Mouse (Mus musculus): ENCODE results near the gene Gja6. TPM values are rescaled to one million over a fixed set of nuclear protein-coding genes. Genes with fewer than 3 reads are reported as not detected.

Gja6 gene
- polyA plus RNA-seq, 1 experiment from 2014 or later: not detected

DNA sequence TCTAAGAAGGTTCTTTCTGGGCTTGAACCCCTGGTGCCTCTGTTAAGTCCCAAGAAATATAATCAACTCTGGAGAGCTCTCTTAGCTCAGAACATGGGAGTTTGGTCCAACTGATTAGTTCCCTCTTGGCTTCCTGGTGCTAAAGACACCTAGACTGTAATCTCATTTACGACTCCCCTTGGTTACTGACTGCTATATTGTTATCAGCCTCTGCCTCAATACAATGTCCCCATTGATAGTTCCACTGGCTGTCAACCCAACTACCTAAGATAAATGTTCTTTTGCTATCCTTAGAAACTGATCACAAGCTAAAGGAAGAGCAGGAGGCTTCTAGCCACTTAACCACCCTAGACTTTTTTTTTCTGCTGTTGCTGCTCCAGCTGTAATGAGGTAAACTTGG, 14.8 kb downstream of the Gja6 start:
- peaks cover 18% of the 10 kb centered on the region for H3K27me3 ChIP-seq

DNA sequence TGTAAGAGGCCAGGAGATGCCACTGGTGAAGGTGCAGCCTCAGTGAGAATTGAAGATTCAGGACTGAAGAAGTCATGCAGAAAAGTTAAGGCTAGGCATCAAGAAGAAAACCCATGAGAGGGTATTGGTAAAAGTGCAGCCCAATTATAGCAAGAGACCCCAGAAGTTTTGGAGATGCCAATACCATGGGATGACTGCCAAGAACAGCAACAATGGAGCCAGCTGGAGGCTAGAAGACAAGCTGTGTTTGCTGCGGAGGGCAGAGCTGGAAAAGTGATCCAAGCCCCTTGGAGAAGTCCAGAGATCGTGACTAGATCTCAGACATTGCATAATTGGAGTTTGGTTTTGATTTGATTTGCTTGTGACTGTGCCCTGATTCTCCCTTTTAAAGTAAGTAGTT, 20.6 kb downstream of the Gja6 start:
- no peak for ATAC-seq (ENCODE audit: insufficient number of reproducible peaks, insufficient read depth, low FRiP score, low TSS enrichment, low read depth)
- Histone ChIP-seq H3K27me3 (peaks cover 33% of the 10 kb centered on the region), H3K9me3 (no peaks in the 10 kb centered on the region), H3K4me3 (replicated peaks) (no peak overlapping the region), H3K4me2 (no peak overlapping the region), H3K4me1 (replicated peaks) (no peaks in the 10 kb centered on the region), H3K36me3 (no peaks in the 10 kb centered on the region), H3K27ac (no peak overlapping the region), H3K9ac (replicated peaks) (no peak overlapping the region)
- 77% methylated on average over 2 of the region's 2 CpGs for WGBS

More for the DNA sequence above, 14.8 kb downstream of the Gja6 start:
- H3K4me1 ChIP-seq (replicated peaks): no peaks in the 10 kb centered on the region
- H3K4me2 ChIP-seq: no peak overlapping the region
- no peak for ATAC-seq (ENCODE audit: insufficient number of reproducible peaks, insufficient read depth, low FRiP score, low TSS enrichment, low read depth)
- H3K36me3 ChIP-seq: no peaks in the 10 kb centered on the region
- H3K27ac ChIP-seq: no peak overlapping the region
- no peak overlapping the region for H3K9ac ChIP-seq (replicated peaks)
- WGBS: 70% methylated on average over 1 of the region's 1 CpGs
- no peaks in the 10 kb centered on the region for H3K9me3 ChIP-seq
- H3K4me3 ChIP-seq (replicated peaks): no peak overlapping the region

DNA sequence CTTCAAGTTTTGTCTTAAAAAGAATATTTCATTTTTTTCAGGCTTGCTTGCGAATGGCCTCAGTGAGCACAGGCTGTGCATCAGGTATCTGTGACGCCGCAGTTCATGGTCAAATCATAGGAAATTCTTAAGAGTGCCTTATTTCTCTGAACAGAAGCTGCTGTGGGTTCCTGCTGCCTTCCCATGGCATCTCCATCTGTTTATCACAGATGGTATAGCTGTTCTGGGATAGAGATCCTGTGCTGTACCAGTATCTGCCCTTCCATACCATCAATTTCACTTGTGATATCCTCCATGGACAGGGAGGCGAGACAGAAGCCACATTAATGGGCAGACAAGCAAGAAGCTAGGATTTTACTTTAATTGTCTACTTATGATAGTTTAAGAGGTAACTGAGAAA, 40.3 kb downstream of the Gja6 start:
- H3K9ac ChIP-seq (replicated peaks): no peak overlapping the region
- H3K4me2 ChIP-seq: no peak overlapping the region
- H3K36me3 ChIP-seq: no peaks in the 10 kb centered on the region
- peaks cover 23% of the 10 kb centered on the region for H3K27me3 ChIP-seq
- H3K9me3 ChIP-seq: no peaks in the 10 kb centered on the region
- no peak overlapping the region for H3K27ac ChIP-seq
- ATAC-seq (ENCODE audit: insufficient number of reproducible peaks, insufficient read depth, low FRiP score, low TSS enrichment, low read depth): no peak
- no peak overlapping the region for H3K4me3 ChIP-seq (replicated peaks)
- 93% methylated on average over 4 of the region's 4 CpGs for WGBS
- H3K4me1 ChIP-seq (replicated peaks): no peaks in the 10 kb centered on the region

DNA sequence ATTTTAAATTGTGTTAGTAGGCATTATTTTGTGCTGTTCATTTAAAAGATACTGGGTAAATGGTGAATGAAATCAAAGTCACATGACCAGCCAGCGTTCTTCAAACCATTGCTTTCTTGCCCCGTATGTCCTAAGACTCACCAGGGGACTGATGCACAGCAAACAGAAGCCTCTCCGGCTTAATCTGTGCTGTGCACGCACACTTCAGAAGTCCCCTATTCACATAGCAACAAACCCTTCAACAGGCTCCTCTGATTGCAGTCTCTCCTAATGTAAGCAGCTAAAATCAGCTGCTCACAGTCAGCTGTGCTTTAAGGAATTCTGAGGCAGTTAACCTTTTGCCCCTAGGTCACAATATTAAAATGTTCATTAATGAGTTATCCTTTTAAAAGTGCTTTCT, 41.8 kb downstream of the Gja6 start:
- Histone ChIP-seq H3K4me3 (replicated peaks) (no peak overlapping the region), H3K4me1 (replicated peaks) (no peaks in the 10 kb centered on the region), H3K36me3 (no peaks in the 10 kb centered on the region), H3K9me3 (no peaks in the 10 kb centered on the region), H3K27ac (no peak overlapping the region), H3K4me2 (no peak overlapping the region), H3K27me3 (peaks cover 22% of the 10 kb centered on the region), H3K9ac (replicated peaks) (no peak overlapping the region)
- ATAC-seq (ENCODE audit: insufficient number of reproducible peaks, insufficient read depth, low FRiP score, low TSS enrichment, low read depth): no peak
- 86% methylated on average over 4 of the region's 4 CpGs for WGBS

DNA sequence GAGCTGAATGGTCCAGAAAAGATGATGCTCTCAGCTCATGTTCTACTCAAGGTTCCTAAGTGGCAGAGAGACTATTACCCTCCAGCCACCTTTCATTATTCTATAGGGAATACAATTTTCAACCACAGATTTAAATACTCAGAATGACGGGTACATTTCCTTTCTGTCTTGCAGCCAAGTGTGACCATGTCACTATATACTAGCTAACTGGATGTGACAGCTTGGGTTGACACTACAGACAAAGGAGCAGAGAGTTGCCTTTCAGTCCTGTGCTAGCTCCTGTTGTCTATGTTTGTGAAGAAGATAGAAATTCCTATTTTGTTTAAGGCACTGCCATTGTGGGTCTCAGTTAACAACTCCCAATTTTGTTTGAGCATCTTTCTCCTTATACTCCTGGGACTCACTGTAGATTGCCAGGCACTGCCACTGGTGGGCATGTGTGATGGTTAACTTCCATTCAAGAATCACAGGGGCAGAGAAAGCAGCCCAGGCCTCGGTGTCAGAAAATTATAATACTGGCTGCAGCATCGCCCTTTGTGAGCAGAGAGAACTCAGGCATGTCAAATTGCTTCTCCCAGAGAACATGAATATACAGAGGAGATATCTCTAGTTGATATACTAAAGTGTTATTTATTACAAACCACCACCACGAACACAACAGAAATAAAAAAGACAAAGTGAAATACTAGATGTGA, 43.0 kb downstream of the Gja6 start:
- ATAC-seq (ENCODE audit: insufficient number of reproducible peaks, insufficient read depth, low FRiP score, low TSS enrichment, low read depth): no peak
- Histone ChIP-seq H3K4me3 (replicated peaks) (no peak overlapping the region), H3K4me1 (replicated peaks) (no peaks in the 10 kb centered on the region), H3K36me3 (no peaks in the 10 kb centered on the region), H3K27ac (no peak overlapping the region), H3K4me2 (no peak overlapping the region), H3K27me3 (peaks cover 17% of the 10 kb centered on the region), H3K9me3 (no peaks in the 10 kb centered on the region), H3K9ac (replicated peaks) (no peak overlapping the region)
- whole genome bisulfite sequencing: 85% methylated on average over 4 of the region's 4 CpGs

Other genes with a start within 250 kb of the Gja6 start
- gene Ppef1, start 171.3 kb downstream of the Gja6 start, polyA plus RNA-seq (2016; fragmentation: Nextera tagmentation; extraction: Ambion mirVana): 0.40 and 0.88 TPM in 2 replicates
- not detected in 2 replicates for gene Rs1, start 139.0 kb downstream of the Gja6 start, polyA plus RNA-seq (2016; fragmentation: Nextera tagmentation; extraction: Ambion mirVana)
- 1.4 and 1.7 TPM in 2 replicates for gene Cdkl5, start 87.7 kb upstream of the Gja6 start, polyA plus RNA-seq (2016; fragmentation: Nextera tagmentation; extraction: Ambion mirVana)
- 4.4 and 6.1 TPM in 2 replicates for gene Scml2, start 210.1 kb upstream of the Gja6 start, polyA plus RNA-seq (2016; fragmentation: Nextera tagmentation; extraction: Ambion mirVana)

All from limb, embryonic 12.5 days (tissue).